Mouse (Mus musculus) layer of hippocampus, postnatal 36 days (tissue): ENCODE measurements at regions not wholly inside any gene's neighbourhood (a gene's known extent, or its start where the extent isn't known, plus 50 kb on each side); places are given as distances from the start of the nearest gene placed in this dataset.

Experiments used
- DNase-seq, 2 experiments: peaks; one replicate each; pipeline ENCODE4 v3.0.0; 2022
- microRNA-seq, 2 experiments: library from miRNA; unstranded; fragments of <30 nt; microRNA quantifications; one replicate each; pipeline ENCODE4 v1.2.0; 2021

GRCm38 (mm10) chr13:84066960-84067665 is 155.0 kb upstream of the Tmem161b start:
- no peak for DNase-seq

GRCm38 (mm10) chr13:84068365-84068764 is 153.7 kb upstream of the Tmem161b start:
- no peak for DNase-seq

Small RNA genes in the stretch of these regions (microRNA-seq; reads per million reads assigned to microRNA genes)
- 0.60 to 1.9 reads per million in 2 experiments for gene Mir9-2
